Mouse (Mus musculus) thymus, postnatal 0 days (tissue): ENCODE measurements around the gene Maats1. TPM values are rescaled to one million over a fixed set of nuclear protein-coding genes. Genes with fewer than 3 reads are reported as not detected.

Experiments
- DNase-seq: peaks from one replicate; pipeline ENCODE4 v3.0.0-alpha.2; 2015; ENCODE audit warnings: low spot score
- polyA plus RNA-seq: library from polyadenylated mRNA; unstranded; fragments of >200 nt; fragmentation: Nextera tagmentation; extraction: Ambion mirVana; gene quantifications from 2 replicates; pipeline ENCODE4 v1.2.1, GENCODE M21; 2015

The Maats1 gene
- polyA plus RNA-seq, 1 experiment from 2014 or later, result 0.20 TPM

DNA sequence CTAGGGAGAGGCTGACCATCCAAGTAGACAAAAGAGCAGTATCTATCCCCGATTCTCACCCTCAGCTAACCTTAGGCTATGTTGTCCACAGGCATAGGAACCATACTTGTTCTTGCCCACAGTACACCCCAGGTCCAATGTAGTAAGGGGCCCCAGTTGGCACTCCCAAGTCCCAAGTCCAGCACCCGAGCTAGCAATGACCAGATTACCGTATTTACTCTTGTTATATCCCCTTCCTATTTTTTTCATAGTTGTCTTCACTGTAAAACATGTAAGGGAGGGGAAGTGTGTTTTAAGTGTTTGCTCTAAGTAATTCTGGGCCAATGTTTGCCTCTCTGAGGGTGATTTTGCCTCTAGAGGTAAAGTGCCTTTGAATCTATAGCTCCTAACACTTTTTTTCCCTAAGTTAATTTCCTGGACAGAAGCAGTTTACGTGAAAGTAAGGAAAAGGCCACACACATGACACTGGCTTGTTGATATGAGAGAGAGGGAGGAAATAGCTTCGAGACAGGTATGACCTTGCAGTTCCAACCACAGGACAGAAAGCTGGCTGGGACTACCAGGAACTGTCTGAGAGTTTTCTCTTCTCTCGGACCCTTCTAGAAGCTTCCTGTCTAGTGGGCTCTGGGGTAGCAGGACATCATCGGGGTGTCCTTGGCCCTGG, 47.1 kb downstream of the Maats1 start, which contains the start of gene Nr1i2:
Gene Nr1i2, minus strand, starts transcription at position 140 of the 664 bp plus-strand sequence.
- DNase-seq, result no peak

DNA sequence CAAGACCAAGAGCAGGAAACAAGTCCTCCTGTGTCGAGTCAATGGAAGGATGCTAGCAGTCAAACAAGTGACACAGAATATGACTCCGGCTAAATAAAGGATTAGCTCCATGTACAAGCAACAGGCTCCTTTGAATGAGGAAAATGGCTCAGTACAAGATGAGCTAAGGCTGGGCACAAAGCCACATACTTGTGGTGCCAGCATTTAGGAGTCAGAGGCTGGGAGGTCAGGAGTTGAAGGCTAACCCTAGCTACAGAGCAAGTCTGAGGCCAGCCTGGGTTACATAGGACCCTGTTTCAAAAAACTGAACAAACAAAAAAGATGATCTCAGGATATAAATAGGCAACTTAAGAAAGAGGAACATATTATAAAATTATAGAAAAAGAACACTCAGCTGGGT, 51.8 kb downstream of the Maats1 start:
- DNase-seq, result no peak

GRCm38 (mm10) chr16:38288851-38289250, 53.1 kb downstream of the Maats1 start:
- no peak for DNase-seq

- no peak for DNase-seq
These were observed 54.2 kb downstream of the Maats1 start for GRCm38 (mm10) chr16:38287762-38288161.

- no peak for DNase-seq
These were observed 54.6 kb downstream of the Maats1 start for GRCm38 (mm10) chr16:38287357-38287756.

GRCm38 (mm10) chr16:38286541-38286940, 55.4 kb downstream of the Maats1 start:
- no peak for DNase-seq

DNA sequence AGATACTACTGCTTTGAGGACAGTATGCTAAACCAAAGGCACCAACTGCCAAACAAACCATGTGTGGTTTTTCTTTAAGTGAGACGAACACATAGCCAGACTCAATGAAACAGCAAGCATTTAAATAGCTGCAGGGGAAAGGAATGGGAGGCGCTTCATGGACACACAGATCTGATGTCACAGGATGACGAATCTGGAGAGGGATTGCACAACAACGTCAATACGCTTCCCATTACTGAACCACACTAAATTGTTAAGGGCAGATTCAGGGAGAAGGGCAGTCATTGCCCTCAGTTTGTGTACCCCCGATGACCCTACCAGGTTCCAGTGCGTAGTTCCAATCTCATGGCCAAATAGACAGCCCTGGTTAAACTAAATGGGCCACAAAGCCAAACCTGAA, 56.1 kb downstream of the Maats1 start:
- DNase-seq, result no peak

DNA sequence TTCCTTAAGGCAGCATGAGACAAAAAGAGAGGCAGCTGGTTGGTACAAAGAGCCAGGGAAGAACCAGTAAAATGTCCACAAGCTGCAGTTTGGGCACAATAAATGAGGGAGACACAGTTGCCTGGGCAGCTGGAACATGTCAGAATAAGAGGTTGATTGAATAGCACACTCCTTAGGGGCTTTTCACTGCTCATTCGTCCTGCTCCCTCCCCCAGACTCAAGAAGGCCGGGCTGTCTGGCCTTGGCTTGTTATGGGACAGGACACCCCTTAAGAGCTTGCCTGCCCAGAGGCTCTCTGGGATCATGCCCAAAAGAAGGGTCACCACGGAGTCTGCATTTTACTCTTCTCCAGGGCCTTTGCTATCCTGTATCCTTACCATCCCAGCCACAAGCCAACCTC, 58.6 kb downstream of the Maats1 start:
- DNase-seq, result no peak

GRCm38 (mm10) chr16:38282559-38283160, 59.3 kb downstream of the Maats1 start:
- no peak for DNase-seq

DNA sequence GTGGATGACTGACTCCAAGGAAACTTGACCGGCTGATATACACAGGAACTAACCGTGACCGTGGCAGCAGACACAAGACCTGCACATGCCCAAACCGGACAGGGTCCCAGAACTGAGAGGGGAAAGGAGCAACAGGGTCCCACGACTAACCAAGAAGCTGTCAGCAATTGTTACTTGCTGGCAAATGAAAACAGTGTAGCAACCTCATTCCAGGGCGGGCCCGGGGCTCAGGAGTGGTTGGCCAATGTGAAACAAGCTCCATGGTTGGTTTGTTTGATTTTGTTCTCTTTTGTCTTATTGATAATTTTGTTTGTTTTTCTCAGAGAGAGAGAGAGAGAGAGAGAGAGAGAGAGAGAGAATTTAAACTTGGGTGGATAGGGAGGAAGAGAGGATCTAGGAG, 61.0 kb downstream of the Maats1 start:
- no peak for DNase-seq

DNA sequence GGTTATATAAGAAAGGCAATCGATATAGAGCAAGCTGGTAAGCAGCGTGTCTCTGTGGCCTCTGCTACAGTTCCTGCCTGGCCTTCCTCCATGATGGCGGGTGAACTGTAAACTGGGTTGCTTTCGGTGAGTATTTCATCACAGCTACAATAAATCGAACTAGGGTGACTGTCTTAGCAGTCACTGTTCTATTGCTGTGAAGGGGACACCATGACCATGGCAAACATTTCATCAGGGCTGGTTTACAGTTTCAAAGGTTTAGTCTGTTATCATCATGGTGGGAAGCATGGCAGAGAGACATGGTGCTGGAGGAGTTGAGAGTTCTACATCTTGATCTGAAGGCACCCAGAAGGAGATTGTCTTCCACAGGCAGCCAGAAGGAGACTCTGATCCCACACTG, 62.1 kb downstream of the Maats1 start:
- DNase-seq, result no peak

- DNase-seq, result no peak
These were observed 67.2 kb downstream of the Maats1 start for GRCm38 (mm10) chr16:38274737-38275136.

- no peak for DNase-seq
These were observed 69.5 kb downstream of the Maats1 start for GRCm38 (mm10) chr16:38272483-38272882.

DNA sequence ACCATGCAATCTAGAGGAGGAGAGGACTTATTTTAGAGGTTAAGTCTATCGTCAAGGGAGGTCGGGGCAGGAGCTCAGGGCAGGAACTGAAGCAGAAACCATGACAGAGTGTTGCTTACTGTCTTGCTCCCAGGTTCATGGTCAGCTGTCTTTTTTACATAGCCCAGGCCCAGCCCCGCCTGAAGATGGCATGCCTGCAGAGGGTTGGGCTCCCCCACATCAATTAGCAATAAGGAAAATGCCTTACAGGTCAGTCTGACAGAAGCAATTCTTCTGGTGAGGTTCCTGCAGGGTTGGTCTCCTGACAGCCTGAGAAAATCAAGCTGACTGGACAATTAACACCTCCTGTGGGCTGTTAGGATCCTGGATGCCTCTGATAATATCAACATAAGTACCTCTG, 70.3 kb downstream of the Maats1 start:
- no peak for DNase-seq

GRCm38 (mm10) chr16:38255927-38256326, 86.0 kb downstream of the Maats1 start:
- DNase-seq, result no peak

- no peak for DNase-seq
These were observed 86.8 kb downstream of the Maats1 start for GRCm38 (mm10) chr16:38255107-38255506.

- no peak for DNase-seq
These were observed 87.9 kb downstream of the Maats1 start for GRCm38 (mm10) chr16:38254001-38254400.

- DNase-seq, result no peak
These were observed 91.5 kb downstream of the Maats1 start for GRCm38 (mm10) chr16:38250467-38250866.

- DNase-seq, result no peak
These were observed 93.5 kb downstream of the Maats1 start for GRCm38 (mm10) chr16:38248331-38248961.
